Mouse (Mus musculus) stomach, postnatal 0 days (tissue): Measurements from ENCODE around the gene Dync1i2. TPM values are rescaled to one million over a fixed set of nuclear protein-coding genes. Genes with fewer than 3 reads are reported as not detected.

Source experiments
- ATAC-seq: fragments of 200-750 bp; cut with Nextera tagmentation; 2 replicates; pipeline ENCODE4 v1.8.0; 2017; ENCODE audit not compliant: low FRiP score, low TSS enrichment
- DNase-seq: peaks from one replicate; pipeline ENCODE4 v3.0.0-alpha.2; 2016; ENCODE audit warnings: low spot score
- H3K27ac ChIP-seq: fragments of 300-500 bp; sonication (generic); replicated peaks from 2 replicates; pipeline ENCODE4 v1.5.1; 2014; ENCODE audit warnings: mild to moderate bottlenecking, control low read depth
- H3K27me3 ChIP-seq: fragments of 300-500 bp; sonication (generic); 2 replicates; pipeline ENCODE4 v1.6.1; 2014; ENCODE audit warnings: low read length; ENCODE audit not compliant: control insufficient read depth, insufficient read depth
- H3K36me3 ChIP-seq: fragments of 300-500 bp; sonication (generic); 2 replicates; pipeline ENCODE4 v1.6.1; 2014; ENCODE audit warnings: low read length, mixed read lengths; ENCODE audit not compliant: control insufficient read depth, insufficient read depth
- H3K4me1 ChIP-seq: fragments of 300-500 bp; sonication (generic); replicated peaks from 2 replicates; pipeline ENCODE4 v1.6.1; 2014; ENCODE audit warnings: antibody characterized with exemption; ENCODE audit not compliant: control insufficient read depth, insufficient read depth
- H3K4me2 ChIP-seq: fragments of 300-500 bp; sonication (generic); replicated peaks from 2 replicates; pipeline ENCODE4 v1.6.1; 2014; ENCODE audit warnings: low read depth, mild to moderate bottlenecking, control low read depth, moderate library complexity
- H3K4me3 ChIP-seq: fragments of 300-500 bp; sonication (generic); 2 replicates; pipeline ENCODE4 v1.5.1; 2014; ENCODE audit warnings: low read depth, low read length, control low read depth
- H3K9ac ChIP-seq: fragments of 300-500 bp; sonication (generic); 2 replicates; pipeline ENCODE4 v1.6.1; 2014; ENCODE audit warnings: mild to moderate bottlenecking, low read length, control low read depth, mixed read lengths
- H3K9me3 ChIP-seq: fragments of 300-500 bp; sonication (generic); 2 replicates; pipeline ENCODE4 v1.6.1; 2016; ENCODE audit warnings: low read length; ENCODE audit not compliant: control insufficient read depth
- CTCF ChIP-seq: IDR thresholded peaks from 2 replicates; pipeline ENCODE4 v1.5.1; 2016; ENCODE audit warnings: antibody characterized with exemption, low read depth, mild to moderate bottlenecking, moderate library complexity
- EP300 ChIP-seq: optimal IDR thresholded peaks from 2 replicates; pipeline ENCODE3; 2016; ENCODE audit warnings: antibody characterized with exemption
- WGBS: fragments of 180-500 bp; shearing (Covaris S2); extraction: QIAGEN DNeasy Blood & Tissue Kit; methylation state at CpG from one replicate; pipeline ENCODE4 v1.1.7; 2014; 5-methylcytosine and 5-hydroxymethylcytosine counted together
- polyA plus RNA-seq: library from polyadenylated mRNA; unstranded; fragments of >200 nt; fragmentation: Nextera tagmentation; extraction: Ambion mirVana; gene quantifications from 2 replicates; pipeline ENCODE4 v1.2.1, GENCODE M21; 2015

Gene Dync1i2
- polyA plus RNA-seq, 1 experiment from 2014 or later, result 59.2 TPM

DNA sequence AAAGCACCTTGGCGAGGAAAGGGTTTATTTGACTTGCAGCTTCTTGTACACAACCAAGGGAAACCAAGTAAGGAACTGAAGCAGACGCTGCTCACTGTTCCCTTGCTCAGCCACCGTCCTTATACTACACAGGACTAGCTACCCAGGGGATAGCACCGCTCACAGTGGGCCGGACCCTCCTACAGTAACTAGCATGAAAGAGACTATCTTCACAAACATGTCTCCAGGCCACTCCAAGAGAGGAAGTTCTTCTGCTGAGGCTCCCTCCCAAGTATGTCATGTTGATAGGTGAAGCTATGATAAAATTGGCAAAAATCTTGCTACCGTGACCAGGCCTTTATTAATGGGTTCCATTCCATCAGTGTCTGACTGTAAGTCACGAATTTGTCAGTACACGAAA is 57.2 kb downstream of the Dync1i2 start:
- Histone ChIP-seq H3K4me2 (no peak overlapping the region), H3K4me1 (no peaks in the 10 kb centered on the region), H3K27ac (no peak overlapping the region), H3K36me3 (peaks cover 10% of the 10 kb centered on the region; the same call in 1 of the 2 replicates), H3K9ac (no peak overlapping the region), H3K9me3 (no peaks in the 10 kb centered on the region), H3K4me3 (no peak overlapping the region), H3K27me3 (no peaks in the 10 kb centered on the region)
- WGBS, result 86% methylated on average over 8 of the region's 8 CpGs
- ATAC-seq, result no peak
- TF ChIP-seq EP300 (no peak), CTCF (no peak)
- DNase-seq, result no peak

DNA sequence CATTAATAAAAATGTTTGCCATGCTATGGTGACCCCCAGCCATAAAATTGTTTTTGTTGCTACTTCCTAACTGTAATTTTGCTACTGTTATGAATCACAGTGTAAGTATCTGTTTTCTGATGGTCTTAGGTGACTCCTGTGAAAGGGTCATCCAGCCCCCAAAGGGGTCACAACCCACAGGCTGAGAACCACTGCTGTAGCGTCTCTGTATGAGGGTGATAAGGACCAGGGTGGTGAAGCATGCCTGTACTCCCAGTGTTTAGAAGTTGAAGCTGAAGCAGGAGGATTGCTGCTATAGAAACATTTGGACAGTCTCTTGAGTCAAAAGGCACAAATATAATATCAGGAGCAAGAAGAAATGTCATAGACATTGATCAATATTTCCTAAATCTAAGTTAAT is 57.8 kb downstream of the Dync1i2 start:
- H3K4me1 ChIP-seq, result no peaks in the 10 kb centered on the region
- TF ChIP-seq CTCF, result no peak
- no peak for TF ChIP-seq EP300
- H3K36me3 ChIP-seq, result peaks cover 10% of the 10 kb centered on the region; the same call in 1 of the 2 replicates
- DNase-seq (no peak), ATAC-seq (no peak)
- H3K4me3 ChIP-seq, result no peak overlapping the region
- no peaks in the 10 kb centered on the region for H3K9me3 ChIP-seq
- no peak overlapping the region for H3K4me2 ChIP-seq
- WGBS, result 30% methylated on average over 1 of the region's 1 CpGs
- no peak overlapping the region for H3K27ac ChIP-seq
- no peak overlapping the region for H3K9ac ChIP-seq
- no peaks in the 10 kb centered on the region for H3K27me3 ChIP-seq

DNA sequence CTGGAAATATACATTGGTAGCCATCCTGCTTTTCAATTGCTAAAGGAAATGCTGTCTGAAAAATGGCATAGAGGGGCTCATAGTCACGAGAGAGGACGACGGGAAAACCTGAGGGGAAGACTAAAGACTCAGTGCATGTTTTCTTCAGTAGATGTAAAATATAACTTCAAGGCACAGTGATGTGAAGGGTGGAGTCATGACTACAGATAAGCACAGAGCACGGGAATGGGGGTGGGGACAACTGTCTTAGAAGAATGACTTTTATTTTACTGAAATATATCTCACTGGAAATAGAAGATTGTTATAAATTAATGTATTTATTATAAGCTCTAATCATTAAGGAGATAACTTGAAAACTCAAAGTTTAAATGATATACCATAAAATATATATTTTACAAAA is 58.6 kb downstream of the Dync1i2 start:
- Histone ChIP-seq H3K4me1 (no peaks in the 10 kb centered on the region), H3K4me3 (no peak overlapping the region), H3K27me3 (no peaks in the 10 kb centered on the region), H3K9ac (no peak overlapping the region), H3K4me2 (no peak overlapping the region), H3K27ac (no peak overlapping the region), H3K9me3 (no peaks in the 10 kb centered on the region), H3K36me3 (peaks cover 5% of the 10 kb centered on the region; the same call in 1 of the 2 replicates)
- WGBS, result 57% methylated on average over 4 of the region's 4 CpGs
- no peak for TF ChIP-seq EP300
- no peak for TF ChIP-seq CTCF
- no peak for DNase-seq
- ATAC-seq, result no peak

DNA sequence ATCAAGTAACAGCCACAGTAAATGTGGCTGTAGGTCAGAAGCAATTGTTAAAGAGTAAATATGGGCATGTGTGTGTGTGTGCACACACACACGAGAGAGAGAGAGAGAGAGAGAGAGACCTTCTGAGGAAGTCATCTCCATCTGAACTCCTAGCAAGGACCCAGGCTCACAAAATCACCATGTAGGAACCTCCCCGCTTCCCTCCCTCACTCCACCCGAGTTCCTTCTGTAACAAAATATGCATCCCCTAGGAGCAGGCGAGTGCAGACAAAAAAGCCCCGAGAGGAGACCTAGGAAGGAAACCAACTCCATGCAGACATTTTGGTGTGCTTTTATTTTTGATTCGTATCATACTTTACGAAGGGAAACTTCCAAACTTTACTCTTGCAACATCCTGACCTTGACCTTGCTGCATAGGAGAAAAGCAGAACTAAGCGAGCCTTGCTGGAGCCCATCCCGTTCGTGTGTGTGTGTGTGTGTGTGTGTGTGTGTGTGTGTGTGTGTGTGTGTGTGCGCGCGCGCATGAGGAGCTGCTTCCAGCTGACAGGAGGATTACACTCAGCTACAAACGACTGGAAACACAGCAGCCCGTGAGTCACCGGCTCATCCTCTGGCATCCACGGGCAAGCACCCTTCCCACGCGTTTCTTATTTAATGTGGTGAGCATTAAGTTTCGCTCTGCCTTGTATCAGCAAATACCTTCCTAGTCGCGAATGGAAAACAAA is 62.6 kb downstream of the Dync1i2 start:
- peak; percentile 26; the same call in 1 of the 2 replicates for TF ChIP-seq CTCF
- TF ChIP-seq EP300, result no peak
- H3K4me3 ChIP-seq, result peak overlapping the region; percentile 27
- H3K4me2 ChIP-seq, result peak overlapping the region; percentile 35
- H3K9ac ChIP-seq, result no peak overlapping the region
- peak overlapping the region; percentile 70 for H3K27ac ChIP-seq
- H3K9me3 ChIP-seq, result no peaks in the 10 kb centered on the region
- WGBS, result 35% methylated on average over 23 of the region's 23 CpGs
- peak; percentile 52 for DNase-seq
- H3K27me3 ChIP-seq, result no peaks in the 10 kb centered on the region
- ATAC-seq, result peak; percentile 81
- H3K36me3 ChIP-seq, result peaks cover 6% of the 10 kb centered on the region
- H3K4me1 ChIP-seq, result no peaks in the 10 kb centered on the region

DNA sequence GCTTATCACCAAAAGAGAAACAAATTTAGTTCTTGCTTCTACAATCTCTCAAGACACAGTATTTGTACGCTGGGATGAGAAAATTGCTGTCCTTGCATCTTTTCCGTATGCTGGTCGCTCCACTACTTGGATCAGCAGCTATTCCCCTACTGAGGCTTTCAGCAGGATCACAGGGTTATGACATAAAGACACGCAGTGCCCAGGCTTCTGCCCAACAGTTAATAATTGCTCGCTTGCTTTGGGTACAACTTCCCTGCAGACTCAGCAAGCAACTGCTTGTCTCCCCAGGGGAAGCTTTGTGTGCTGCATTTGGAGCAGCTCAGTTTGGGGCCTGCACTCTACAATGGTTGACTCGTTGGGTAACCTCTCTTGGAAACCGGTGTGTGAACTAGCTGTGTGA is 64.2 kb downstream of the Dync1i2 start:
- Histone ChIP-seq H3K27me3 (no peaks in the 10 kb centered on the region), H3K9ac (no peak overlapping the region), H3K4me2 (no peak overlapping the region), H3K9me3 (no peaks in the 10 kb centered on the region), H3K4me1 (no peaks in the 10 kb centered on the region), H3K27ac (no peak overlapping the region), H3K4me3 (no peak overlapping the region), H3K36me3 (peaks cover 6% of the 10 kb centered on the region)
- 78% methylated on average over 7 of the region's 7 CpGs for WGBS
- DNase-seq (no peak), ATAC-seq (no peak)
- TF ChIP-seq EP300 (no peak), CTCF (no peak)

DNA sequence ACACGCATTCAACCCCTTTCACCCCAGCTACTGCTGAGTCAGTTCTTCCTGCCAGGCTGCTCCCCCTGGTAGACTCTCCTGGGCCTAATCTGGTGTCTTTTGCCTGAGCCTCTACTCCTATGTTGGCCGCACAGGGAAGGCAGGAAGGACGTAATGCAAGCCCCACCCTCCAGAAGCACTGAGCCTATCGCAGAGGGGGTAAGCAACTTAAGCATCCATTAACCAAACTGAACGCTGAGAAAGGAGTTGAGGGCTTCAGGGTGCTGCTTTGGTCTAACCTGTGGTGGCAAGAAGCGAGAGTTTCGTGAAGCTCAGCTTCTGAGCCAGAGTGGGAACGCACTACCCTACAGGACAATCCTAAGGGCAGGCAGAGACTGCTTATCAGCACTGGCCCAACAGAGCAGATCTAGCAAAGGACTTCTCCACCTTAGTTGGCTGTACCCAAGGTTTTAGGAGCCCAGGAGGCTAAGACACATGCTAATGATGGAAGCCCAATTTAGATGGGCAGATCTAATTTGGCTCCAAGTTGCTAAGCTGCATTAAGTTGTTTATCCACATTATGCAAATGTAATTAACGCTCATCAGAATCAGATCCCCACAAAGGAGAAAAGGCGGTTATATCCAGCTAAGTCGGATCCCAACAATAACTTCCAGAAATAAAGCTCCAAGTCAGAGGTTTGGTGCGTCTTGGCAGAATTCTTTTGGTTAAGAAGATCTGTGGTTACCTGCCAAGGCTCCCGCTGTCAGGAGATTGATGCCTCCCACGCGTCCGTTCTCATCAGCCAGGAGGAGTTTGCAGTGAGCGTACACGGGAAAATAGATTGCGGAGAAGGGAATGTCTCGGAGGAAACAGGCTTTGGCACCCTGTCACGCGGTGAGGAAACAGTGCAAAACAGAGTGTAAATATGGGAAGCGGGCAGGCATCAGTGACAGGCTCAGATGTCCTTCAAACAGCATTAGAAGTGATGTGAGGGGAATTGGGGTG is 67.6 kb downstream of the Dync1i2 start:
- no peak overlapping the region for H3K4me2 ChIP-seq
- H3K9me3 ChIP-seq, result no peaks in the 10 kb centered on the region
- H3K9ac ChIP-seq, result no peak overlapping the region
- peaks cover 12% of the 10 kb centered on the region for H3K36me3 ChIP-seq
- no peak for DNase-seq
- no peak overlapping the region for H3K27ac ChIP-seq
- no peaks in the 10 kb centered on the region for H3K27me3 ChIP-seq
- H3K4me3 ChIP-seq, result no peak overlapping the region
- ATAC-seq, result no peak
- H3K4me1 ChIP-seq, result no peaks in the 10 kb centered on the region
- TF ChIP-seq EP300 (no peak), CTCF (no peak)
- 73% methylated on average over 23 of the region's 23 CpGs for WGBS
